Mouse (Mus musculus) brain, embryonic 14.5 days (tissue): Measurements from ENCODE around the gene Zfp652. TPM values are rescaled to one million over a fixed set of nuclear protein-coding genes. Genes with fewer than 3 reads are reported as not detected.
A peak's percentile ranks its signal among the peaks of the same experiment; 100 is the strongest.

Source experiments
- DNase-seq: peaks from one replicate; pipeline ENCODE4 v3.0.0-alpha.2; 2011; ENCODE audit warnings: low read depth
- CTCF ChIP-seq: fragments of 200-500 bp; IDR thresholded peaks from 2 replicates; pipeline ENCODE4 v1.5.1; 2012; ENCODE audit warnings: inconsistent platforms, mild to moderate bottlenecking, moderate library complexity, borderline replicate concordance; ENCODE audit not compliant: insufficient read depth, insufficient read length; ENCODE audit errors: extremely low read depth
- POLR2A ChIP-seq: fragments of 200-500 bp; IDR thresholded peaks from 2 replicates; pipeline ENCODE4 v1.6.1; 2012; ENCODE audit warnings: mild to moderate bottlenecking, inconsistent platforms, borderline replicate concordance; ENCODE audit not compliant: poor library complexity, insufficient read depth, insufficient read length, severe bottlenecking; ENCODE audit errors: extremely low read depth
- polyA plus RNA-seq: library from polyadenylated mRNA; depleted of rRNA; stranded (reverse); fragments of >200 nt; gene quantifications from 2 replicates; pipeline ENCODE4 v1.2.3, GENCODE M21; 2012

The Zfp652 gene
- polyA plus RNA-seq, 1 experiment = 35.9 TPM

GRCm38 (mm10) chr11:95688981-95689380 lies 23.5 kb upstream of the Zfp652 start:
- no peak for TF ChIP-seq CTCF
- no peak for TF ChIP-seq POLR2A
- no peak for DNase-seq

- TF ChIP-seq POLR2A = no peak
- TF ChIP-seq CTCF = no peak
- no peak for DNase-seq
Measured at GRCm38 (mm10) chr11:95689544-95689943, 22.9 kb upstream of the Zfp652 start.

- TF ChIP-seq CTCF (no peak), POLR2A (no peak)
- no peak for DNase-seq
Measured at GRCm38 (mm10) chr11:95698541-95698940, 13.9 kb upstream of the Zfp652 start.

- no peak for TF ChIP-seq POLR2A
- TF ChIP-seq CTCF = no peak
- no peak for DNase-seq
Measured at GRCm38 (mm10) chr11:95700778-95701739, 11.4 kb upstream of the Zfp652 start.

GRCm38 (mm10) chr11:95704032-95704969 lies 8.2 kb upstream of the Zfp652 start:
- no peak for TF ChIP-seq CTCF
- no peak for TF ChIP-seq POLR2A
- no peak for DNase-seq

GRCm38 (mm10) chr11:95704970-95705330 lies 7.5 kb upstream of the Zfp652 start:
- TF ChIP-seq CTCF (no peak), POLR2A (no peak)
- DNase-seq = no peak

GRCm38 (mm10) chr11:95709534-95710040 lies 2.9 kb upstream of the Zfp652 start:
- DNase-seq = no peak
- TF ChIP-seq CTCF (no peak), POLR2A (no peak)

GRCm38 (mm10) chr11:95710478-95710877 lies 2.0 kb upstream of the Zfp652 start:
- no peak for TF ChIP-seq CTCF
- no peak for TF ChIP-seq POLR2A
- DNase-seq = no peak

- peak; percentile 59 for DNase-seq
- TF ChIP-seq CTCF = no peak
- no peak for TF ChIP-seq POLR2A
Measured at GRCm38 (mm10) chr11:95712085-95712562, 349 bp upstream of the Zfp652 start.

GRCm38 (mm10) chr11:95713225-95713810 lies 845 bp downstream of the Zfp652 start:
- DNase-seq = peak; percentile 55
- TF ChIP-seq CTCF = no peak
- no peak for TF ChIP-seq POLR2A
